Mouse (Mus musculus) thymus, postnatal 25 days (tissue): ENCODE data around the gene Wdr59.
"Not testable (repeated sequence)": the region's sequence is repeated elsewhere in the genome, so short reads cannot be mapped to it uniquely, and the experiment has no call there.

Source experiments
- DNase-seq: peaks from one replicate; pipeline ENCODE4 v3.0.0; 2022

Gene Wdr59

DNA sequence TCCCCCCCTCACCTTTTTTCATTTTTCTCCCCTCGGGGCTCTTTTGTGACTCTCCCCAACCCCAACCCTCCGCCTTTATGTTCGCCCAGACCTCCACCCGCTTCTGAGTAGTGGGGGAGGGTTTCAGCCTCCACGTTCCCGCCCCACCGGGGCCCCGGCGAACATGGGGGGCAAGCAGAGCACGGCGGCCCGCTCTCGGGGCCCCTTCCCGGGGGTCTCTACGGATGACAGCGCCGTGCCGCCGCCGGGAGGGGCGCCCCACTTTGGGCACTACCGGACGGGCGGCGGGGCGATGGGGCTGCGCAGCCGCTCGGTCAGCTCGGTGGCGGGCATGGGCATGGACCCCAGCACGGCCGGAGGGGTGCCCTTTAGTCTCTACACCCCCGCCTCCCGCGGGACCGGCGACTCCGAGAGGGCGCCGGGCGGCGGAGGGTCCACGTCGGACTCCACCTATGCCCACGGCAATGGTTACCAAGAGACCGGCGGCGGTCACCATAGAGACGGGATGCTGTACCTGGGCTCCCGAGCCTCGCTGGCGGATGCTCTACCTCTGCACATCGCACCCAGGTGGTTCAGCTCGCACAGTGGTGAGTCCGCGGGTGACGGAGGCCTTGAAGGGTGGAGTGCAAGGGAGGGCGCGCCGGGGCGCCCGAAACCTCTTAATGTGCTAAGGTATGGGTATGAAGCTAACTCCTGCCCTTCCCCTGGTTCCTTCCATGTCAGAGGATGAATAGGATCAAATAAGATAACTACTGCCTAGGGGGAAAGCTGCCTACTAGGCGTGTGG, 15.3 kb upstream of the Wdr59 start:
- DNase-seq = peak; percentile 83

DNA sequence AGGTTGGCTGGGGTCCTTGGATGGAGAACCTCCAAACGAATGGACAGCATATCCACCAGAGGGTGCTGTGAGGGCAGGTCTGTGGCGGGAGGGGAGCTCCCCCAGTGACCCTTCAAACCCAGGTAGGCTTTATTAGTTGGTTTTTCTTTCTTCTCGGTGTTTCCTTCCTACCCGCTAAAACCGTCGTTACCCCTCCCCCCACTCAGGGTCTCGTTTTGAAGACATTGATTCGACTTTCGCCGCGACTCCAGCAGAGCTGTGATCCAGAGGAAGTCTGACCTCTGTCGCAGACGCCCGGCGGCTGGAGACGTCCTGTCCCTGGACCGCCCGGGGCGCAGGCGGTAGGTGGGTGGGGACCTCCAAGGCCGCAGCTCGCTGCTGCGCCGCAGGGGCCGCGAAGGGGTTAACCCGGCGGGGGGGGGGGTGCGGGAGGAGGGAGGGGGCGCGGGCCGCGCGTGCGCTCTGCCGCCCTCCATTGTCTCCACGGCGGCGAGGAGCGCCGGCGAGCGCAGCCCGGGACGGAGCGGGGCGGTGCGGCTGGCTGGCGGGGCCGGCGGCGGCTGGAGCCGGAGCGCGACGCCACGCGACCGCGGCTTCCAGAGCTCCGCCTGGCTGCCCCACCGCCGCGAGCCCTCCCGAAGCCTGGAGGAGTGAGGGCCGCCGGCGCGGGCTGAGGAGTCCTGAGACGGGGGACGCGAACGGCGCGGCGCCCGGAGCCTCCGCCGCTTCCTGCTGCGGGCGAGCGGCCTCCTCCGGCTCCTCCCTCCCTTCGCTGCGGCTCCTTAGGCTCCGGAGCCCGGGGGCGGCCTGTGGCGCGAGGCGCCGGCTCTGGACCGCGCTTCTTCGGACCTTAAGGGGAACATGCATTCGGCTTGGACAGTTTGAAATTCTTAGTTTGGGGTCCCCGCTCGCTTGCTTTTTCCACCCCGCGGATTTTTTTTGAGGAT, 14.4 kb upstream of the Wdr59 start, which contains the start of gene Znrf1:
Gene Znrf1, plus strand, starts transcription at position 67 of the 947 bp plus-strand sequence.
- DNase-seq = peak; percentile 84

DNA sequence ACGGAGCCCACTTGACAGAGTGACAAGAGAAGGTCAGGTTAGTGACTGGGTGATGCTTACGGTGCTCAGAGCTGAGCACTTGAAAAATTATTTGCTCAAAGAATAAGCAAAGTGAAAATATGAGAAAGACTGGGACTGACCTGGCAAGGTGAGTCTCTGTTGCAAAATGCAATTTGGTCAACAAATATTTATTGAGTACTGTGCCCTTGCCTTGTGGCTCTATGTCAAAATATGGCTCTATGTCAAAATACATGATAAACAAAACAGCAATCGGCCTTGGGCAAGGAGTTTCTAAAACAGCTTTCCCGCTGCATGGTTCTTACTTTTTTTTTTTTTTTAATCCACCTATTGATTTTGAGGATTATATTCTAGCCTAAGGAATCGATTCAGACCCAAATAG, 13.6 kb upstream of the Wdr59 start:
- no peak for DNase-seq

DNA sequence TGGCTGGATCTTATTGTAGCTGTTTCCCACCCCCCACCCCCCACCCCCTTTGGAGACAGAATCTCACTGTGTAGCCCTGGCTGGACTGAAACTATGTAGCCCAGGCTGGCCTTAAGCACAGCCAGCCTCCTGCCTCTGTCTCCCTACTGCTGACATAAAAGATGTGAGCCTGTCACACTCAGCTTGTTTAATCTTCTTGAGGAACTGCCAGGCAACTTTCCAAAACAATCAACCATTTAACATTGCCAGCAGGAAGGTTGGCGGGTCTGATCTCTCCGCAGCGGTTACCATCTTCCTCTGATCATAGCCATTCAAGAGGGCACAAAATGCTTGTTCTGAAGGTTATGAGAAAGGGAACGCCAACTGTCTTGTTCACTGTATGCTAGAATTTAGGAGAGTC, 11.6 kb upstream of the Wdr59 start:
- DNase-seq = no peak

DNA sequence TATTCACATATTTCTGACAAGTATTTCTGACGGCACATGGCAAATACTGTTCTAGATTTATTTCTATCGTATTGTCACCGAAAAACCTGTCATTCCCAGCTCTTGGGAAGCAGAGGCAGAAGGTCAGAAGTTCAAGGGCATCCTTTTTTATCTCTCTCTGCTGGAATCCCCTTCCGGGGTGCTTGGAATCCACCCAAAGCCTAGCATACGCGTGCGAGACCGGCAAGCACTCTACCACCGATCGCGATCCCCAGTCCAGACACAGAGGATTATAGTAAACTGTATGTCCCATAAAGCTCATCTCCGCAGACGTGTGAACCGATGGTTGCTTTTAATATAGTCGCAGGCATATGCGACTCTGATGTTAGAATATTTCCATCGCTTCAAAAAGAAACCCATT, 9.7 kb upstream of the Wdr59 start:
- no peak for DNase-seq

DNA sequence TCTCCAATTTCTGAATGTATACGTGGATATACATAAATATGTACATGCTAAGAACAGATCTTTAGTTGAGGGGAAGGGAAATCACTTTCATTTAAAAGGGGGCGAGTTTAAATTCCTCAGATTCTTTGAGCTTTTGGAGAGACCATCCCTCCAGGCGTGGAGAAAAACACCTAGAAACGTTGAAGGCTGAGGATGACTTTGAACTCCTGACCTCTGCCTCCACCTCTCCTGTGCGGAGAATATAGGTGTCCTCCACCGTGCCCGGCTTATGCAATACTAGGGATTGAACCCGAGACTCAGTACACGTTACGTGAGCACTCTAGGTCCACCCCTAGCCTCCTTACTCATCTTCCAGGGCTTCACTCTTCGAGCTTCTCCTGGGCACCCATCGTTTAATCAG, 9.3 kb upstream of the Wdr59 start:
- DNase-seq = no peak

DNA sequence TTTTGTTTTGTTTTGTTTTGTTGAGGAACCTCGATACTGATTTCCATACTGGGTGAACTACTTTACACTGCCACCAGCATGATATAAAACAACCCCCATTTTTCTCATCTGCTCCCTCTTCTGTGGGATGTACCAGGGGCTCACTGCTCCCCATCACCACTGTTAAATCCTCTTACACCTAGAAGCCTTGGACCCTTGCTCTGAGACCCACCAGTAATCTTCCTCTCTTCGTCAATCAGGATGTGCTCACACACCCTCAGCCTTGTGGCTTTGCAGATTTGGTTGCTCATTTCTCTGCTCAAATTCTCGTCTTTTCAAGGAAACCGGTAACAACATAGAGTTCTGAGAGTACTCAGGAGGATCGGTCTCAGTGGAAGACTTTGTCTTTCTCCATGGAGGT, 6.2 kb upstream of the Wdr59 start:
- DNase-seq = no peak

DNA sequence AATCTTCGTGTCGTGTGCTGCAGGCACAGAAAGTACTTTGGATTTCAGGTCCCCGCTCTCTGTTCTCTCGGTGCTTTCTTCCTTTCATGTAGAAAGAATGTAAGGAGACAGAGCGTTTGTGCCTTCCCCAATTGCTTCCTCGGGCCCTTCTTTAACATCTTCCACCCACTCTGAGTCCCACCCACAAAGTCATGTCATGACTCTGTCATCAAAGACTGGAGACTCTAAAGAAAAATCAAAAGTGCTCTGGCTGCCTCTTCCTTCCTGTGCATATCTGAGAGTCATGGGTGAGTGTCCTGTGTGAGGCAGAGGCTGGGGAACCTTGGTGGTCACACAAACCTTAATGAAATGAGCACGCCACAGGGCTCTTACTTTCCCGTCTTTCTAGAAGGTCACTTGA, 5.3 kb upstream of the Wdr59 start:
- peak; percentile 56 for DNase-seq

DNA sequence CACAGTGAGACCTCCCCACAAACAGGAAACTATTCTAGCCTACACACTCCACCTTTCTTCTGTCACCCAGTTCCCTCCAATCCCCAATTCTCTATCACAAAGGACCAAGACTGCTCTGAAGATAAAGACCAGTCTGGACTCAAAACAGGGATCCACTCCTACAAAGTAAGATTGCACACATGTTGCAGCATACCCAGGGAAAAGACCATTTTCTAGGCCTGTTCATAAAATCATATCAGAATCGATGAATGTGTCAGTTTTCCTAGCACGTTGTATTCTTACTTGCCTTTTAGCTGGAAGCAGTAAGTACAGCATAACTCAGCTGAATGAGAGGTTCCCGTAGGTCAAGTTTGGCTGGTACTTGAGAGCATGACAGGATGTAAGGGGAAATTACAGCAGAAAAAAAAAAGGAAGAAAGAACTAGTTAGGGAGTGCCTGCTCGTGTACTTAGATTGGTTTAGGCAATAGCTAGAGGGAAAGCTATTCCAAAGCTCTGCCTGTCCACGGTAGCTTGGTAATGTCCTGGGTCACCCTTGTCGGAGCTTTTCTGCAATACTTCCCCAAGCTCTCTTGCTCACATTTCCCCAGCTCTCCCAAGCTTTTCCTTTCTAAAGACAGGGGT, 4.6 kb upstream of the Wdr59 start:
- no peak for DNase-seq

DNA sequence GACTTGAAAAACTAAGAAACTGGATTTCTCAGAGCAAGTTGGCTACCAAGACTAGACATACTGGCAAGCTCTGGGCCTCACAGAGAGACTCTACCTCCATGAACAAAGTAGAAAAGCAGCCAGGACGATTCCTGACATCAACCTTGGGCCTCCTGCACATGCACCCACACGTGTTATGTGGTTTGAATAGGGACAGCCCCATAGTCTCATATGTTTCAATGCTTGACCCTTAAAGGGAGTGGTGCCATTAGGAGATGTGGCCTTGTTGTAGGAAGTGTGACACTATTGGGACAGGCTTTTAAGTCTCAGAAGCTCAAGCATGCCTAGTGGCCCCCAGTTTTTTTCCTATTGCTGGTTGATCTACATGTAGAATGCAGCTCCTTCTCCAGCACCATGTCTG, 4.4 kb downstream of the Wdr59 start:
- DNase-seq = no peak

DNA sequence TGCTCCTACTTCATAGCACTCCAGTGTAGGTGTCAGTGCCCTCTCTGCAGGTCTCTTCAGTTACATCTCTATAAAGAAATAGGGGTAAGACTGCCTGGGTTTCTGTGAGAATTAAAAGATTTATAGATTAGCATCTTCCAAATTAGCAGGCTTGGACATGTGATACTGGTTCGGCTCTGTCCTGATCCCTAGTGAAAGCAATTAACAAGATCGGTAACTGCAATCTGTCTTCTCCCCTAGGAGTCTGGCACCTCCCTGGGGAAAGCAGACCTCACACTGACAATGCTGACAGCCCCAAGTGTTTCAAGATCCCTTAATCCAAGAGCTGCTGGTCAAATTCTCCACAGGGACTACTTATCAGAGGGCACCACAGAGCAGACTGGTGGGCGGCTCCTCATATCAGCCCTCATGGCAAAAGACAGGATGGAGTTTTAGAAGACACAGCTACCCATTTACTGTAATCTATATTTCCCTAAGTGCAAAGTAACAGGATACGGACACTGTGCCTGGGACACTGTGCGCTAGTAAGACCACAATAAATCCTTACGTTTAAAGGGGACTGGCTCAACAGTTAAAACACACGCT, 5.3 kb downstream of the Wdr59 start:
- no peak for DNase-seq

DNA sequence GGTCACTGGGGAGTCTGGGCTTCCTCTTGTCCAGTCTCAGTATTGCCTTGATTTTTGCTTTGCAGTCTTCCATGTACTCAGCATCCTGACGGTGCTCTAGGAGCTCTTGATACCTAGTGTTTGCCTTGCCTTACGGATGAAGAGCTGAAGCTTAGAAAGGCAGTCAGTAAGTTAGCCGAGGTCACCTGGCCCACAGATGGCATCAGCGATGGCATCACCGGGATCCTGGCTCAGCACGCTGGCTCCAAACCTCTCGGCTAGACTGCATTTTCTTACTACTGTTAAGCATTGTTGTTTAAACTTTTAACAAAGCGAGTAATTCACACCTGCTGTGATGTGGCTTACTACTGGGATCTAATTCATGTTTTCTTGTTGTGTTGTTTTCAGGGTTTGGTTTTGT, 8.4 kb downstream of the Wdr59 start:
- no peak for DNase-seq

DNA sequence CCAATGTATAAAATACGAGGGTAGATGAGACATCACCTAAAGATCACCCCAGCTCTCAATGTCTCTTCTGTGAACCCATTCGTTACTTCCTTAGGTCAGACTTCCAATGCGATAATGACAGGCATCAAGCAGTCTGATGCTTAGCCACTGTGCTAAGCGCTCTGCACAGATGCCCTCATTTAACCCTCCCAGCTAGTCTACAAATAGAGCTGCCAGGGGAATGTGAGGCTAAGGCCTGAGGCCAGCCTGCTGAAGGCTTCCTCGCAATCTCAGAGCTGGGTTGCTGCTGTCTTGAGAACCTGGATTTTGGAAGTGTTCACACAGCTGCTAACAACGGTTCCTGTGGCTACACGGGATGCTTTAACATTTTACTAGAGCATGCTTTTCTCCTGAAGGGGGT, 9.0 kb downstream of the Wdr59 start:
- no peak for DNase-seq

DNA sequence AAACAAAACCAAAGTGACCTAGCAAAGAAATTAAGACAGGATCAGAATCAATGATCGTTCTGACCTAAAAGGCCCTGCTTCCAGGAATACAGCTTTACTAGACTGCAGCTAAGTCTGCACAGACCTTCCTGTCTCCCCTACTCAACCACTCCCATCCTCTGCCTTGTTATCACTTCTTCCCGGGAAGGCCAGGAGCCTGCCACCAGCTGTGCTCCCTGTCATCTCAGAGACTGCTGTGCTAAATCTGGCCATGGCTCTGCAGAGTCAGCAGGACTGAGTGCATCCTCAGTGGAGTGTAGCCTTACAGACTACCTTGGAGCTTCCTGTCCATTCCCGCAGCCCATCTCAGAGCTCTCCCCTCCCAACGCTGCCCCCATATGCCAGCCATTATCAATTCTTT, 11.5 kb downstream of the Wdr59 start:
- DNase-seq = no peak

DNA sequence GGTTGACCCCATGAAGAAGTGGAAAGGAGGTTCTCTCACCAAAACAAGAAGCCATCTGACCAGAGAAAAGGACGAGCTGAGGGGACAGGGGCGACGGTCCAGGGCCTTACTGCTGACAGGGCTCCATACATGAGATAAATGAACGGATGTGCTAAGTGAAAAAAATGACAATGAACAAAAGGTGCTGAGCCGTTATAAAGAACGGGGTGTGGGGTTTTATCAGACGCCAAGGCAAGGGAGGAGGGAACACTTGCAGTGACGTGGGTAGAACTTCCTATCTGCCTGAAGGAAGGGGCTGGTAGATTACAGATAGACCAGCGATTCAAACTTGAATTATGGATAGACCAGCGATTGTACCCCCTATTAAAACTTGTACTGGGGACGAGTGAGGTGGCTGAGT, 12.6 kb downstream of the Wdr59 start:
- no peak for DNase-seq

DNA sequence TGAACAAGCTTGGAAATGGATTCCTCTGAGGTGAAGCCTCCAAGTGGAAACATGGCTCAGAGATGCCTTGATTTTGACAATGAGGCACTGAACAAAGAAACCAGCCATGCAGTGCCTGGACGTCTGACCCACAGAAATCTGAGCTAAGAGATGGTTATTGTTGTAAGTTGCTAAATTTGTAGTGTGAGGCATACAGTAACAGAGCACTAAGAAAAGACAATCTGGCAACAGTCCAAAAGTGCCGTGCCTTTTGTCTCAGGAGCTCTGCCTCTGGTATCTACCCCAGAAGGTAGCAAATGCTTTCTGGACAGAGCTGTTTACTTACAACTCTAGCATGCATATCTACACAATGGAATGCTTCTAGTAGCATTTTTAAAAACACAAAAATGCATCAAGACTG, 13.3 kb downstream of the Wdr59 start:
- no peak for DNase-seq

DNA sequence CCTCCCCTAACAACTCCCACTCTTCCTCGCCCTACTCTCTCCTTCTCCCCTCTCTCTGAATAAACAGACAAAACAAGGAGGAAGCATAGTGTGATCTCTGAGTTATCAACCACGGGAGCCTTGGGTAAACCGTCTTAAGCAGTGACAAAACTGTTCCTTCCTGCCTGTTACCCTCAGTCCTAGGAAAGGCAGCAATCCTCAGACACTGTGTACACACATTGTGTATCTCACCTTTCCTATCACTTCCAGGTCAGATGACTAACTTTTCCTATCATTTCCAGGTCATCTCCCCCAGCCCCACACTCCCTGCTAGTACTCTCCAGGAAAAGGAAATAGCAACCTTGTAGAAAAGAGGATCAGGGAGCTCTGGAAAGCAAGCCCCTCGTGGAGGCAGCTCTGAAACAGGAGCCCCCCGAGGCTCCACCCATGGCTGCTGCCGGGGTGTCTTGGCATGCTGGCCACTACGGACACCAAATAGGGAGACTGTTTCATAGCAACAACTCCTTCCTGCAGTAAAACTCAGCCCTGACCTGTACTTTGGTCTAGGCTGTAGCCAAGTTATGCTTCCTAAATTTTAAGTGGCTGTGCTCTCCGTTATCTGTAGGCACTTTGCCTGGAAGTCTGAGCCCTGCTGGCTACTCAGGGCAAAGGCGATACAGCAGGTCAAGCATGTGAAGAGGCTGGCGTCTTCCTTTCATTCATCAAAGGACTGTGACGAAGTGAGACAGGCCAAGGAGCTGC, 20.0 kb downstream of the Wdr59 start:
- DNase-seq = no peak

DNA sequence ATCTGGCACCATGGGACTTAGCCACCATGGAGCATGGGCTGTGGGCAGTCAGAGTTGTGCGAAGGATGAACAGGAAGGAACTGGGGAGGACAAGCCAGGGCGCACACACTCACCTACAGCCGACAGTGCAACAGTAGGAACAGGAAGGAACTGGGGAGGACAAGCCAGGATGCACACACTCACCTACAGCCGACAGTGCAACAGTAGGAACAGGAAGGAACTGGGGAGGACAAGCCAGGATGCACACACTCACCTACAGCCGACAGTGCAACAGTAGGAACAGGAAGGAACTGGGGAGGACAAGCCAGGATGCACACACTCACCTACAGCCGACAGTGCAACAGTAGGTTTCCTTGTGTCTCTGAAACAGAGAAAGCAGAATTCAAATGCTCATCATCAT, 23.6 kb downstream of the Wdr59 start:
- not testable (repeated sequence) for DNase-seq

DNA sequence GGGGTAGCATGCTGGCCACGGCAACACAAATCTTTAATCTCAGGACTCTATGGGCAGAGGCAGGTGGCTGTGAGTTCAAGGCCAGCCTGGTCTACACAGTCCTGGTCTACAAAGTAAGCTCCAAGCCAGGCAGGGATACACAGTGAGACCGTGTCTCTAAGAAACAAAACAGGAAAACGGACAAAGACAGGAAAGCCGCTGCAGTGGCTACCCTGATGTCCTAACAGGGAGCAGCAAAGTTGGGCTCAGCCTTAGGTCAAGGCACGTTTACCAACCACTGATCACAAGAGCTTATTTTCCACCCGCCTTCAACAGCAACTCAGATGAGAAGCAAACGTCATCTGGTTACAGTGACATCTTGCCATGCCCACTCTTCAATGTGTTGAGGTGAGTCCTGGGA, 25.6 kb downstream of the Wdr59 start:
- no peak for DNase-seq

DNA sequence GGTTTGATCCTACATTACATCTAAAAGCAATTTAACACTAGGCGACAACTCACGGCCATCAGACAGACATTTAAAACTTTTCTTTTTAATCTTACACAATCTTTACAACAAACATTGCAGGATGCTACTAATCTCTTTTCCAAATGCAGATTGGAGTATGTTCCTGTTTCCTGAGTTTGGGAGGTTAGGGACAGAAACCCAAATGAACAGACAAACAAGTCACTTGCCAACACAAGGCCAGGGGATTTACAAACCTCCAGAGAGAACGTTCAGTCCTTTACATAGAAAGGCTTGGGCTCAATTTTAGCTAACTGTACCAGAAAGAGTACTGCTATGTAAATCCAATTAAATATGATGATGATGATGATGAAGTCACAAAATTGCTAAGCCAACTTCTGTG, 28.7 kb downstream of the Wdr59 start:
- DNase-seq = no peak

DNA sequence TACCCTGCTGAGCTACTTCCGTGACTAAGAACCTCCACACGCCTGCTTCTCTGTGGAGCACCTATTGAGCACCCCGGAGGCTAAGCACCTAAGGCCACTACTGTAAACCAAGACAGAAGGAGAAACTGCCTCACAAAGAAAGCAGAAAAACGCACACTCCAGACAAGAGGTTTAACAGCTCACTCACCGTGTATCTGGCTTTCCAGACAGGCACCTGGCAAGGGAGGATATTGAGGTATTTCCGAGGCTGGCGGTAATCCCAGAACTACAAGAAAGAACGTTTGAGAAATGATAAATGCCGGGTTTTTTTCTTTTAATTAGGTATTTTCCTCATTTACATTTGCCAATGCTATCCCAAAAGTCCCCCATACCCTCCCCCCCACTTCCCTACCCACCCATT, 29.4 kb downstream of the Wdr59 start:
- DNase-seq = no peak

DNA sequence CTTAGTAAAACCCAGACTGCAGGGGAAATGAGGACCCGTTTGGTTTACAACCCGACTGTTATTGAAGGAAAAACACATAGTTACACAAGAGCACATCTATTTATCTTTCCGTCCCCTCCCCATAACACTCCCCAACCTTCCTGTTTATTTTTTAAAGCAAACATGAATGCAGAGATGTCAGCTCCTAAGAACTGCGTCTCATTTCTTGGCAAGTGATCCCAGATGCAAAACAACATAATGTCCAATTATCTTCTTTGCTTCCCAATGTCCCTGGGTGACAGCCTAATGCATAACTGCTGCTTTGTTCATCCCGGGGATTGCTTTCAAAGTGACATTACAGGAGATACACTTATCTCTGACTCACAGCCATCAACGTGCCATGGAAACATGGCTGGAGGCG, 30.7 kb downstream of the Wdr59 start:
- DNase-seq = no peak
